Mouse (Mus musculus) heart, postnatal 0 days (tissue): ENCODE measurements around the gene Lgals1.

Source experiments
- CTCF ChIP-seq: IDR thresholded peaks from 2 replicates; pipeline ENCODE4 v1.5.1; 2016; ENCODE audit warnings: antibody characterized with exemption, control low read depth, low read depth
- EP300 ChIP-seq: IDR thresholded peaks from 2 replicates; pipeline ENCODE4 v1.6.1; 2016; ENCODE audit warnings: antibody characterized with exemption, low read depth

DNA sequence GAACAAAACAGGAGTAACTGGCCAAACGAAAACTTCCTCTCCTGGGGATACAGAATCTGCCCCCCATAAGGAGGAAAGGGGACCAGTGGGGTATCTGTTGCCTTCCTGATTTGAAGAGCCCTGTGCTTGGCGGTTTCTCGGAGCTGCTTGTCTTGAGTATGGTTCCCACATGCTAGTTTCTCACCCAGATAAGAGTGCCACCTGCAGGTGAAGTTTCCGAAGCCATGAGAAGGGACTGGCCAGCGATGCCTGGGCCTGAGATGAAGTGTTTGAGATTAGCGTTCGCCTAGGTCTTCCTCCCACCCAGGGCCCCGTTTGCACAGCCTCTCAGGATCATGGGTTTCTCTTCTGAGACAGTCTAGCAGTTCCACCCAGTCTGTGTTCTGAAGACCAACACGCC lies 14.5 kb upstream of the Lgals1 start:
- no peak; the same call in 1 of the 2 replicates for TF ChIP-seq CTCF
- TF ChIP-seq EP300, result no peak
